Mouse (Mus musculus): ENCODE measurements around the gene Rwdd2b.

Gene Rwdd2b

GRCm38 (mm10) chr16:87440184-87440686 is at the start of gene Rwdd2b:
Gene Rwdd2b (minus strand): TSS chr16:87440573.
- in situ Hi-C loops (cut with MboI, MseI): no loop called here

- in situ Hi-C loops (cut with MboI, MseI): loop anchor here in 1 of 2 experiments (5.0 kb wide), 1 partner anchor 76 kb away; no protein-coding TSS in a partner anchor
Observed at GRCm38 (mm10) chr16:87488605-87489004, 48.2 kb upstream of the Rwdd2b start.

GRCm38 (mm10) chr16:87486739-87487138 is 46.4 kb upstream of the Rwdd2b start:
- in situ Hi-C loops (cut with MboI, MseI): loop anchor here in 1 of 2 experiments (5.0 kb wide), 1 partner anchor 74 kb away; no protein-coding TSS in a partner anchor

- in situ Hi-C loops (cut with MboI, MseI): no loop called here
Observed at GRCm38 (mm10) chr16:87484367-87484766, 44.0 kb upstream of the Rwdd2b start.

- in situ Hi-C loops (cut with MboI, MseI): no loop called here
Observed at GRCm38 (mm10) chr16:87470579-87470978, 30.2 kb upstream of the Rwdd2b start.

- in situ Hi-C loops (cut with MboI, MseI): no loop called here
Observed at GRCm38 (mm10) chr16:87458752-87459151, 18.4 kb upstream of the Rwdd2b start.

- in situ Hi-C loops (cut with MboI, MseI): no loop called here
Observed at GRCm38 (mm10) chr16:87455180-87455611, 14.8 kb upstream of the Rwdd2b start.

GRCm38 (mm10) chr16:87454419-87455179 is 14.2 kb upstream of the Rwdd2b start, which contains the start of gene Usp16:
Gene Usp16 (plus strand): TSS chr16:87454703.
- in situ Hi-C loops (cut with MboI, MseI): no loop called here

GRCm38 (mm10) chr16:87453226-87453625 is 12.9 kb upstream of the Rwdd2b start:
- in situ Hi-C loops (cut with MboI, MseI): no loop called here

- in situ Hi-C loops (cut with MboI, MseI): no loop called here
Observed at GRCm38 (mm10) chr16:87445528-87445927, 5.2 kb upstream of the Rwdd2b start.

GRCm38 (mm10) chr16:87445110-87445509 is 4.7 kb upstream of the Rwdd2b start:
- in situ Hi-C loops (cut with MboI, MseI): no loop called here

- in situ Hi-C loops (cut with MboI, MseI): no loop called here
Observed at GRCm38 (mm10) chr16:87444071-87444470, 3.7 kb upstream of the Rwdd2b start.

- in situ Hi-C loops (cut with MboI, MseI): no loop called here
Observed at GRCm38 (mm10) chr16:87443245-87443644, 2.9 kb upstream of the Rwdd2b start.

- in situ Hi-C loops (cut with MboI, MseI): no loop called here
Observed at GRCm38 (mm10) chr16:87442291-87442690, 1.9 kb upstream of the Rwdd2b start.

GRCm38 (mm10) chr16:87441089-87441488 is 716 bp upstream of the Rwdd2b start:
- in situ Hi-C loops (cut with MboI, MseI): no loop called here

- in situ Hi-C loops (cut with MboI, MseI): no loop called here
Observed at GRCm38 (mm10) chr16:87438697-87439096, 1.7 kb downstream of the Rwdd2b start.

- in situ Hi-C loops (cut with MboI, MseI): no loop called here
Observed at GRCm38 (mm10) chr16:87437096-87437495, 3.3 kb downstream of the Rwdd2b start.

- in situ Hi-C loops (cut with MboI, MseI): no loop called here
Observed at GRCm38 (mm10) chr16:87435411-87436205, 4.8 kb downstream of the Rwdd2b start.

GRCm38 (mm10) chr16:87434946-87435345 is 5.4 kb downstream of the Rwdd2b start:
- in situ Hi-C loops (cut with MboI, MseI): no loop called here

GRCm38 (mm10) chr16:87434266-87434665 is 6.1 kb downstream of the Rwdd2b start:
- in situ Hi-C loops (cut with MboI, MseI): no loop called here

- in situ Hi-C loops (cut with MboI, MseI): no loop called here
Observed at GRCm38 (mm10) chr16:87432033-87432814, 8.1 kb downstream of the Rwdd2b start, which contains the start of gene Ltn1. Gene Ltn1 (minus strand): TSS chr16:87432612.
